Mouse (Mus musculus) forebrain, embryonic 12.5 days (tissue): ENCODE measurements at regions not wholly inside any gene's neighbourhood (a gene's known extent, or its start where the extent isn't known, plus 50 kb on each side); places are given as distances from the start of the nearest gene placed in this dataset.

Experiments
- ATAC-seq: fragments of 200-750 bp; cut with Nextera tagmentation; 2 replicates; pipeline ENCODE4 v1.8.0; 2017; ENCODE audit warnings: moderate TSS enrichment; ENCODE audit not compliant: low FRiP score
- H3K27ac ChIP-seq: fragments of 300-500 bp; sonication (generic); 2 replicates; pipeline ENCODE4 v1.5.1; 2016; ENCODE audit warnings: mild to moderate bottlenecking
- H3K27me3 ChIP-seq: fragments of 300-500 bp; sonication (generic); 2 replicates; pipeline ENCODE4 v1.6.1; 2016; ENCODE audit warnings: mild to moderate bottlenecking
- H3K36me3 ChIP-seq: fragments of 300-500 bp; sonication (generic); replicated peaks from 2 replicates; pipeline ENCODE4 v1.6.1; 2016; ENCODE audit warnings: mild to moderate bottlenecking
- H3K4me1 ChIP-seq: fragments of 300-500 bp; sonication (generic); 2 replicates; pipeline ENCODE4 v1.6.1; 2016
- H3K4me2 ChIP-seq: fragments of 300-500 bp; sonication (generic); 2 replicates; pipeline ENCODE4 v1.6.1; 2016; ENCODE audit warnings: mild to moderate bottlenecking, moderate library complexity
- H3K4me3 ChIP-seq: fragments of 300-500 bp; sonication (generic); replicated peaks from 2 replicates; pipeline ENCODE4 v1.5.1; 2016; ENCODE audit warnings: mild to moderate bottlenecking
- H3K9ac ChIP-seq: fragments of 300-500 bp; sonication (generic); 2 replicates; pipeline ENCODE4 v1.6.1; 2016; ENCODE audit warnings: mild to moderate bottlenecking
- H3K9me3 ChIP-seq: fragments of 300-500 bp; sonication (generic); 2 replicates; pipeline ENCODE4 v1.6.1; 2016
- WGBS: fragments of 180-500 bp; shearing (Covaris S2); methylation state at CpG from one replicate; pipeline ENCODE4 v1.1.7; 2016; 5-methylcytosine and 5-hydroxymethylcytosine counted together

GRCm38 (mm10) chr9:120804760-120805294 lies 124.2 kb upstream of the Ctnnb1 start:
- no peak for ATAC-seq
- no peak overlapping the region for H3K9ac ChIP-seq
- H3K4me3 ChIP-seq: no peak overlapping the region
- H3K36me3 ChIP-seq: no peaks in the 10 kb centered on the region
- H3K27ac ChIP-seq: no peak overlapping the region
- H3K27me3 ChIP-seq: no peaks in the 10 kb centered on the region
- WGBS: 79% methylated on average over 10 of the region's 10 CpGs
- H3K4me2 ChIP-seq: no peak overlapping the region
- H3K9me3 ChIP-seq: 0 out of 2 replicates have a peak, but pooled peaks cover 4% of the 10 kb centered on the region
- peaks cover 4% of the 10 kb centered on the region for H3K4me1 ChIP-seq

DNA sequence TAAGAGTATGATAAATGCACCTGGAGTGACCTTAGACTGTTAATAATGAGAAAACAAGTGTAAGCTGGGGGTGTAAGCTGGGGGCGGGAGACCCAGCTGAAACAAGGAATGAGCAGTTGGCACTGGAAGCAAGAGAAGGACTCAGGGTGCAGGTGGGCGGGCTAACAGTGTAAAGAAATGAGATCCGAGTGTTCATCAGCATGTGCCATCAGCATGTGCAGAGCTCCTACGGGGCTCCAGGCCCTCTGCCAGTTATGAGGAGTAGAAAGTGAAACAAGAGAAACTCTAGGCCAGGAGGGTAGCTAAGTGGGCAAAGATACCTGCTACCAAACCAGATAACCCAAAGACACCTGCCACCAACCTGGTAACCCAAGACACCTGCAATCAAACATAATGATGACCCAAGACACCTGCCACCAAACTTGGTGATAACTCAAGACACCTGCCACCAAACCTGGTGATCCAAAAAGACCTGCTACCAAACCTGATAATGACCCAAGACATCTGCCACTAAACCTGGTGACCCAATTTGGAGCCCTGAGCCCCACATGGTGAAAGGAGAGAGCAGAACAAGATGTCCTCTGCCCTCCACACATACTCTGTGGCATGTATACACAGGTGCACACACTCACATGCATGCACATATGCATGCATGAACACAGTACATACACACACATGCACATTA lies 120.1 kb upstream of the Ctnnb1 start:
- H3K4me3 ChIP-seq: no peak overlapping the region
- H3K27ac ChIP-seq: no peak overlapping the region
- no peak for ATAC-seq
- no peak overlapping the region for H3K4me2 ChIP-seq
- H3K9ac ChIP-seq: no peak overlapping the region
- H3K36me3 ChIP-seq: no peaks in the 10 kb centered on the region
- H3K27me3 ChIP-seq: no peaks in the 10 kb centered on the region
- no peaks in the 10 kb centered on the region for H3K9me3 ChIP-seq
- peaks cover 6% of the 10 kb centered on the region for H3K4me1 ChIP-seq
- WGBS: 69% methylated on average over 4 of the region's 4 CpGs

DNA sequence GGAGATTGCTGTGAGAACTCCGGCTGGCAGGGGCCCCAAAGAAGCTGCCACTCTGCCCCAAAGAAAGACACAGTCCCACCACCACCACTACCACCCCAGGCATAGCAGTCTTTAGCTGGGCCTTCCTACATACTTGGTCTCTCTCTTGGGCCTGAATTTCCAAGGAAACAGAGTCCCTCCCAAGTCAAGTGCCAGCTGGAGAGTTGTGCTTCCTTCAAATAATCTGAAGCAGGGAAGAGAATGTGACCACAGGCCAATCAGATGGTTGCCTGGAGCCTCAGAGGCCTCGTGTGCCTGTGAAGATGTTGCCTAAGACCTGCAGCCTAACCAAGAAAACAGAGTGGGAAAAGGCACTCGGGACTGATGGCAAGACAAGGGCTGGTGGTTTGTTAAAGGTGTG lies 117.5 kb upstream of the Ctnnb1 start:
- 81% methylated on average over 3 of the region's 3 CpGs for WGBS
- no peaks in the 10 kb centered on the region for H3K27me3 ChIP-seq
- no peaks in the 10 kb centered on the region for H3K36me3 ChIP-seq
- no peak overlapping the region for H3K4me2 ChIP-seq
- 0 out of 2 replicates have a peak, but pooled peaks cover 2% of the 10 kb centered on the region for H3K4me1 ChIP-seq
- no peak overlapping the region for H3K4me3 ChIP-seq
- H3K27ac ChIP-seq: no peak overlapping the region
- H3K9me3 ChIP-seq: no peaks in the 10 kb centered on the region
- H3K9ac ChIP-seq: no peak overlapping the region
- ATAC-seq: no peak

- no peak overlapping the region for H3K4me3 ChIP-seq
- no peak overlapping the region for H3K27ac ChIP-seq
- H3K9me3 ChIP-seq: no peaks in the 10 kb centered on the region
- no peak overlapping the region for H3K4me2 ChIP-seq
- 80% methylated on average over 17 of the region's 17 CpGs for WGBS
- 0 out of 2 replicates have a peak, but pooled peaks cover 2% of the 10 kb centered on the region for H3K4me1 ChIP-seq
- no peak overlapping the region for H3K9ac ChIP-seq
- no peak for ATAC-seq
- no peaks in the 10 kb centered on the region for H3K36me3 ChIP-seq
- H3K27me3 ChIP-seq: no peaks in the 10 kb centered on the region
Measured at GRCm38 (mm10) chr9:120812667-120813210, 116.3 kb upstream of the Ctnnb1 start.

GRCm38 (mm10) chr9:120814286-120814685 lies 114.7 kb upstream of the Ctnnb1 start:
- no peak overlapping the region for H3K27ac ChIP-seq
- H3K27me3 ChIP-seq: no peaks in the 10 kb centered on the region
- H3K9me3 ChIP-seq: no peaks in the 10 kb centered on the region
- H3K4me1 ChIP-seq: 0 out of 2 replicates have a peak, but pooled peaks cover 2% of the 10 kb centered on the region
- ATAC-seq: no peak
- H3K4me3 ChIP-seq: no peak overlapping the region
- H3K4me2 ChIP-seq: no peak overlapping the region
- no peaks in the 10 kb centered on the region for H3K36me3 ChIP-seq
- 84% methylated on average over 4 of the region's 4 CpGs for WGBS
- H3K9ac ChIP-seq: no peak overlapping the region

- 93% methylated on average over 22 of the region's 22 CpGs for WGBS
Measured at GRCm38 (mm10) chr9:120818726-120819317, 110.2 kb upstream of the Ctnnb1 start.

DNA sequence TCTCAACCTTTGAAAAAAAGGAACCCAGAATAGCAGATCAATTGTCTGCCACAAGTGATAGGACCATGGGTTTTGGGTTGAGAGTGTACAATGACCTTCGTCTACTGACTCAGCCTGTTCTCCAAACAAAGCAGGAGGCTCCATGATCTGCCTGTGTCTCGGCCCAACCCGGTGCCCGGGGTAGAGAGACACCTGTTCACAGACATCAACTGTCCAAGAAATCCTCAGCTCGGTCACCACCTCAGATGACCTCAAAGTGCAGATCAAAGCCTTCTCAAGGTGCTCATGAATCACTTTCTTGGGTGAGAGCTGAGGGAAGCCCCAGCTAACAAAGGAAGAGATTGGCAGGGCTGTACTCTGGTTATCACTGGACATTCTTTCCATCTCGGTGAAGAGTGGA lies 108.1 kb upstream of the Ctnnb1 start:
- WGBS: 88% methylated on average over 6 of the region's 6 CpGs
- H3K36me3 ChIP-seq: no peaks in the 10 kb centered on the region

More at GRCm38 (mm10) chr9:120818726-120819317, 110.2 kb upstream of the Ctnnb1 start:
- no peaks in the 10 kb centered on the region for H3K9me3 ChIP-seq
- no peak overlapping the region for H3K4me3 ChIP-seq
- no peak overlapping the region for H3K4me2 ChIP-seq
- no peak overlapping the region for H3K27ac ChIP-seq
- no peak for ATAC-seq
- H3K4me1 ChIP-seq: peaks cover 2% of the 10 kb centered on the region; the same call in 1 of the 2 replicates
- no peak overlapping the region for H3K9ac ChIP-seq
- no peaks in the 10 kb centered on the region for H3K27me3 ChIP-seq
- no peaks in the 10 kb centered on the region for H3K36me3 ChIP-seq

DNA sequence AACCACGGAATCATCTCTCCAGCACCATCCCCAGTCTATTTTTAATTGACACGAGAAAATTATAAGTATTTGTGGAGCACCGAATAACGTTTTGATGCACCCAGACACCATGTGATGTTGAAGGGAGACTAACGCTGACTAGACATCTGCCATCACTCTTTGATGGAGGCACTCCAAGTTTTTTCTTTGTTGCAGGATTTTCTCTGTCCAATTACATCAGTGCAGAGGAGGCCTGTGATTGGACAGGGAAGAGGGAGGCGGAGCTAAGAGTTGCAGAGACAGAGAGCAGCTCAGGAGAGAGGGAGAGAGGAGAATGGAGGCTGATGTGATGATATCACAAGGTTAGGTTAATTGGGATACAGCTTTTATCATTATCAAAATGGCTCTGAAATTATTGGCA lies 105.6 kb upstream of the Ctnnb1 start:
- ATAC-seq: 0 out of 2 replicates have a peak, but pooled peaks have one; percentile 17
- Histone ChIP-seq H3K4me3 (no peak overlapping the region), H3K9me3 (no peaks in the 10 kb centered on the region), H3K4me1 (peaks cover 7% of the 10 kb centered on the region; the same call in 1 of the 2 replicates), H3K4me2 (no peak overlapping the region), H3K36me3 (no peaks in the 10 kb centered on the region), H3K27me3 (no peaks in the 10 kb centered on the region), H3K9ac (no peak overlapping the region), H3K27ac (no peak overlapping the region)
- WGBS: 72% methylated on average over 6 of the region's 6 CpGs

More for the DNA sequence above, 108.1 kb upstream of the Ctnnb1 start:
- Histone ChIP-seq H3K4me1 (peaks cover 7% of the 10 kb centered on the region; the same call in 1 of the 2 replicates), H3K4me3 (no peak overlapping the region), H3K4me2 (no peak overlapping the region), H3K9ac (no peak overlapping the region), H3K27ac (no peak overlapping the region), H3K27me3 (no peaks in the 10 kb centered on the region), H3K9me3 (no peaks in the 10 kb centered on the region)
- no peak for ATAC-seq

- 75% methylated on average over 4 of the region's 4 CpGs for WGBS
- no peak for ATAC-seq
Measured at GRCm38 (mm10) chr9:120826266-120826665, 102.8 kb upstream of the Ctnnb1 start.

DNA sequence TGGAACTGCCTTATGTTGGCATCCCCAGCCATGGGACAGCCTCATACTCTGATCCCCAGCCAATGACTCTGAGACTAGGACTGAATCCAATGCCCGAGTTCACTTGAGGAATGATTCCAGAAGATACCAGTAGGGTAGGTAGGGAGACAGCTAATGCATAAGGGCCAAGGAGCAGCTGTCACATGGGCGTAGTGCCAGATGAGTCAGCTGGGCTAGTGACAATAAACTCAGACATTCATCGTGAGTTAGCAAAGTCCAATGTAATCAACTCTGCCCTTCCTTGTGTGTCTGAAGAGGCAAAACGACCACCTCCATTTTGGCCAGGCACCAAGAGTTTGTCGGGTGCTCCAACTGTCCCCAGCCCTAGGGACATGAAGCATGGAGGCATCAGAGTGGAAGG lies 98.5 kb upstream of the Ctnnb1 start:
- H3K9me3 ChIP-seq: no peaks in the 10 kb centered on the region
- no peak overlapping the region for H3K9ac ChIP-seq
- H3K36me3 ChIP-seq: no peaks in the 10 kb centered on the region
- 78% methylated on average over 5 of the region's 5 CpGs for WGBS
- no peaks in the 10 kb centered on the region for H3K27me3 ChIP-seq
- no peak overlapping the region for H3K4me3 ChIP-seq
- no peaks in the 10 kb centered on the region for H3K4me1 ChIP-seq
- H3K27ac ChIP-seq: no peak overlapping the region
- H3K4me2 ChIP-seq: no peak overlapping the region
- ATAC-seq: no peak

More at GRCm38 (mm10) chr9:120826266-120826665, 102.8 kb upstream of the Ctnnb1 start:
- Histone ChIP-seq H3K9ac (no peak overlapping the region), H3K4me2 (no peak overlapping the region), H3K27ac (no peak overlapping the region), H3K4me1 (peaks cover 7% of the 10 kb centered on the region; the same call in 1 of the 2 replicates), H3K4me3 (no peak overlapping the region), H3K27me3 (no peaks in the 10 kb centered on the region), H3K9me3 (no peaks in the 10 kb centered on the region), H3K36me3 (no peaks in the 10 kb centered on the region)

DNA sequence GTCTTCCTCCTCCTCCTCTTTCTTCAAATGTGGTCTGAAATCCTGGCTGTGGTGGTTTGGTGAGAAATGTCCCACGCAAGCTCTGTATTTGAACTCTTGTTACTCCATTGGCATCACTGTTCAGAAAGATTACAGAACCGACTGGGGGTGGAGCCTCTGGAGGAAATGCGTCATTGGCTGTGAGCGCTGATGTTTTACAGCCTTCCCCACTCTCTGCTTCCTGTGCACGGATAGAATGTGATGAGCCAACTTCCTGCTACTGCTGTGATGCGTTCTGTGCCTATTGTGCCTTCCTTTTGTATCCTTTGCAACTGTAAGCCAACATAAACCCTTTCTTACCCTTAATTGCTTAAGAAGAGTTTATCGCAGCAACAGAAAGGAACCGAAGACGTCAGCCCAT lies 94.8 kb upstream of the Ctnnb1 start:
- H3K4me2 ChIP-seq: no peak overlapping the region
- H3K27me3 ChIP-seq: no peaks in the 10 kb centered on the region
- no peak overlapping the region for H3K27ac ChIP-seq
- no peaks in the 10 kb centered on the region for H3K36me3 ChIP-seq
- 90% methylated on average over 9 of the region's 9 CpGs for WGBS
- no peaks in the 10 kb centered on the region for H3K9me3 ChIP-seq
- no peak overlapping the region for H3K4me3 ChIP-seq
- H3K9ac ChIP-seq: no peak overlapping the region
- no peak for ATAC-seq
- H3K4me1 ChIP-seq: no peaks in the 10 kb centered on the region

- H3K36me3 ChIP-seq: no peaks in the 10 kb centered on the region
- no peak overlapping the region for H3K4me2 ChIP-seq
- no peak overlapping the region for H3K4me3 ChIP-seq
- H3K27ac ChIP-seq: no peak overlapping the region
- WGBS: 97% methylated on average over 4 of the region's 4 CpGs
- no peak for ATAC-seq
- no peaks in the 10 kb centered on the region for H3K27me3 ChIP-seq
- H3K9ac ChIP-seq: no peak overlapping the region
- no peaks in the 10 kb centered on the region for H3K4me1 ChIP-seq
- H3K9me3 ChIP-seq: no peaks in the 10 kb centered on the region
Measured at GRCm38 (mm10) chr9:120835621-120836020, 93.4 kb upstream of the Ctnnb1 start.
